Mouse (Mus musculus) layer of hippocampus, adult 6 months (tissue): ENCODE measurements around the gene Gpr176. TPM values are rescaled to one million over a fixed set of nuclear protein-coding genes. Genes with fewer than 3 reads are reported as not detected.

Source experiments
- long read RNA-seq, 2 experiments: library from polyadenylated mRNA; unstranded; transcript quantifications; one replicate each; pipeline ENCODE4 v2.0.0; 2019 to 2020
- microRNA-seq: library from miRNA; unstranded; fragments of <30 nt; microRNA quantifications from one replicate; pipeline ENCODE4 v1.2.0, GENCODE M21; 2020
- polyA plus RNA-seq: library from polyadenylated mRNA; unstranded; fragments of <200 nt; fragmentation: Nextera tagmentation; gene quantifications from 2 replicates; pipeline ENCODE4 v1.2.3, GENCODE M21; 2021

The Gpr176 gene
- polyA plus RNA-seq: 5.1 and 5.3 TPM in 2 replicates
- long read RNA-seq, experiment 1, partial matches to known transcripts: 4 of 11 reads
- long read RNA-seq, experiment 1, other reads (novel, unspliced or antisense): 4 of 11 reads
- long read RNA-seq, experiment 2, transcript Gpr176-201 (3 exons, 3,899 nt): major isoform, 33 of 54 reads
- long read RNA-seq, experiment 2, partial matches to known transcripts: 9 of 54 reads
- long read RNA-seq, experiment 2, other reads (novel, unspliced or antisense): 12 of 54 reads

GRCm38 (mm10) chr2:118372901-118373571, at the start of gene Gpr176:
Gpr176 (minus strand) TSS chr2:118373419.

GRCm38 (mm10) chr2:118388341-118389335, 15.4 kb upstream of the Gpr176 start, which contains the start of gene Eif2ak4:
Eif2ak4 (plus strand) TSS chr2:118388618.

GRCm38 (mm10) chr2:118256621-118257053, 116.6 kb downstream of the Gpr176 start, which contains the start of gene Fsip1:
Fsip1 (minus strand) TSS chr2:118256966.

Small RNAs within 50 kb of the gene (microRNA-seq; reads per million reads assigned to microRNA genes)
- not detected for gene Gm22800

Other genes with a start within 250 kb of the Gpr176 start
- 0.45 and 1.1 TPM in 2 replicates for gene Fsip1, start 116.5 kb downstream of the Gpr176 start, polyA plus RNA-seq
- gene Eif2ak4, start 15.2 kb upstream of the Gpr176 start, polyA plus RNA-seq: 3.2 and 4.2 TPM in 2 replicates
- 582 and 588 TPM in 2 replicates for gene Srp14, start 106.3 kb upstream of the Gpr176 start, polyA plus RNA-seq
- 0.18 and 0.93 TPM in 2 replicates for gene Bmf, start 176.3 kb upstream of the Gpr176 start, polyA plus RNA-seq
- gene Bub1b, start 224.8 kb upstream of the Gpr176 start, polyA plus RNA-seq: 0.21 and 0.25 TPM in 2 replicates